Mouse (Mus musculus) small intestine, adult 2 months (tissue): ENCODE data around the gene Ccdc167. TPM values are rescaled to one million over a fixed set of nuclear protein-coding genes. Genes with fewer than 3 reads are reported as not detected.
"Not testable (repeated sequence)": the region's sequence is repeated elsewhere in the genome, so short reads cannot be mapped to it uniquely, and the experiment has no call there.

Experiments
- H3K27ac ChIP-seq: fragments of 200-500 bp; 2 replicates; pipeline ENCODE4 v1.5.1; 2012; ENCODE audit warnings: low read depth, low read length, control low read depth, inconsistent platforms; ENCODE audit not compliant: insufficient read depth
- H3K27me3 ChIP-seq: fragments of 200-500 bp; 2 replicates; pipeline ENCODE4 v1.6.1; 2012; ENCODE audit warnings: mild to moderate bottlenecking, moderate library complexity, low read length, inconsistent platforms; ENCODE audit not compliant: control insufficient read depth, insufficient read depth
- H3K36me3 ChIP-seq: fragments of 200-500 bp; 2 replicates; pipeline ENCODE4 v1.6.1; 2012; ENCODE audit warnings: mild to moderate bottlenecking, low read length, control low read depth, inconsistent platforms; ENCODE audit not compliant: control insufficient read depth, insufficient read depth
- H3K4me1 ChIP-seq: fragments of 200-500 bp; 2 replicates; pipeline ENCODE4 v1.6.1; 2012; ENCODE audit warnings: low read length, inconsistent platforms, mixed read lengths; ENCODE audit not compliant: control insufficient read depth, insufficient read depth, insufficient read length
- H3K4me3 ChIP-seq: fragments of 200-500 bp; 2 replicates; pipeline ENCODE4 v1.5.1; 2012; ENCODE audit warnings: low read depth, mild to moderate bottlenecking, control low read depth, inconsistent platforms, low read length, moderate library complexity
- CTCF ChIP-seq: fragments of 200-500 bp; IDR thresholded peaks from 2 replicates; pipeline ENCODE4 v1.5.1; 2012; ENCODE audit warnings: low read depth, mild to moderate bottlenecking, control low read depth, inconsistent platforms, low read length, moderate library complexity, mixed read lengths; ENCODE audit not compliant: insufficient replicate concordance, insufficient read length; ENCODE audit errors: extremely low read depth
- POLR2A ChIP-seq: fragments of 200-500 bp; IDR thresholded peaks from 2 replicates; pipeline ENCODE4 v1.6.1; 2012; ENCODE audit warnings: low read depth, mild to moderate bottlenecking, control low read depth, inconsistent platforms, low read length, moderate library complexity
- WGBS: fragments of 180-500 bp; shearing (Covaris S2); methylation state at CpG from one replicate; pipeline ENCODE4 v1.1.7; 2018; 5-methylcytosine and 5-hydroxymethylcytosine counted together
- polyA plus RNA-seq: library from polyadenylated mRNA; depleted of rRNA; stranded (reverse); fragments of >200 nt; gene quantifications from 2 replicates; pipeline ENCODE4 v1.2.3, GENCODE M21; 2012

The Ccdc167 gene
- polyA plus RNA-seq, 1 experiment = 2.7 TPM

GRCm38 (mm10) chr17:29730510-29731265, 13.8 kb upstream of the Ccdc167 start:
- H3K27me3 ChIP-seq = no peaks in the 10 kb centered on the region
- H3K4me1 ChIP-seq = no peaks in the 10 kb centered on the region
- no peak for TF ChIP-seq CTCF
- TF ChIP-seq POLR2A = no peak
- H3K4me3 ChIP-seq = no peak overlapping the region
- H3K27ac ChIP-seq = no peak overlapping the region
- WGBS = 70% methylated on average over 13 of the region's 13 CpGs
- H3K36me3 ChIP-seq = no peaks in the 10 kb centered on the region

GRCm38 (mm10) chr17:29728082-29728481, 11.2 kb upstream of the Ccdc167 start:
- TF ChIP-seq CTCF = no peak
- Histone ChIP-seq H3K27ac (no peak overlapping the region), H3K36me3 (no peaks in the 10 kb centered on the region), H3K27me3 (no peaks in the 10 kb centered on the region), H3K4me3 (no peak overlapping the region), H3K4me1 (no peaks in the 10 kb centered on the region)
- 42% methylated on average over 8 of the region's 8 CpGs for WGBS

- Histone ChIP-seq H3K27me3 (no peaks in the 10 kb centered on the region), H3K27ac (no peak overlapping the region), H3K4me1 (no peaks in the 10 kb centered on the region), H3K36me3 (no peaks in the 10 kb centered on the region), H3K4me3 (no peak overlapping the region)
- no peak for TF ChIP-seq CTCF
- no peak for TF ChIP-seq POLR2A
- WGBS = 57% methylated on average over 6 of the region's 6 CpGs
Measured at GRCm38 (mm10) chr17:29725027-29725620, 8.3 kb upstream of the Ccdc167 start.

- TF ChIP-seq POLR2A = no peak
- TF ChIP-seq CTCF = no peak
- H3K4me1 ChIP-seq = no peaks in the 10 kb centered on the region
- H3K27me3 ChIP-seq = no peaks in the 10 kb centered on the region
- H3K27ac ChIP-seq = no peak overlapping the region
- WGBS = 56% methylated on average over 6 of the region's 6 CpGs
- H3K4me3 ChIP-seq = no peak overlapping the region
- no peaks in the 10 kb centered on the region for H3K36me3 ChIP-seq
Measured at GRCm38 (mm10) chr17:29724610-29725009, 7.8 kb upstream of the Ccdc167 start.

GRCm38 (mm10) chr17:29720755-29721365, 4.0 kb upstream of the Ccdc167 start:
- H3K36me3 ChIP-seq = no peaks in the 10 kb centered on the region
- no peak overlapping the region for H3K27ac ChIP-seq
- H3K4me1 ChIP-seq = peaks cover 7% of the 10 kb centered on the region; the same call in 1 of the 2 replicates
- H3K4me3 ChIP-seq = no peak overlapping the region
- no peak for TF ChIP-seq CTCF
- no peak for TF ChIP-seq POLR2A
- no peaks in the 10 kb centered on the region for H3K27me3 ChIP-seq
- WGBS = 68% methylated on average over 11 of the region's 11 CpGs

- WGBS = 74% methylated on average over 13 of the region's 13 CpGs
- H3K4me3 ChIP-seq = no peak overlapping the region
Measured at GRCm38 (mm10) chr17:29719628-29720575, 3.1 kb upstream of the Ccdc167 start.

GRCm38 (mm10) chr17:29718660-29719059, 1.8 kb upstream of the Ccdc167 start:
- TF ChIP-seq POLR2A (no peak), CTCF (no peak)
- 86% methylated on average over 8 of the region's 8 CpGs for WGBS
- peaks cover 7% of the 10 kb centered on the region; the same call in 1 of the 2 replicates for H3K4me1 ChIP-seq
- no peaks in the 10 kb centered on the region for H3K27me3 ChIP-seq
- H3K27ac ChIP-seq = no peak overlapping the region
- no peaks in the 10 kb centered on the region for H3K36me3 ChIP-seq
- no peak overlapping the region for H3K4me3 ChIP-seq

More at GRCm38 (mm10) chr17:29719628-29720575, 3.1 kb upstream of the Ccdc167 start:
- TF ChIP-seq POLR2A (no peak), CTCF (no peak)
- no peaks in the 10 kb centered on the region for H3K36me3 ChIP-seq
- no peaks in the 10 kb centered on the region for H3K27me3 ChIP-seq
- H3K4me1 ChIP-seq = peaks cover 7% of the 10 kb centered on the region; the same call in 1 of the 2 replicates
- no peak overlapping the region for H3K27ac ChIP-seq

- not testable (repeated sequence) for H3K4me1 ChIP-seq, H3K4me3 ChIP-seq, H3K27me3 ChIP-seq, H3K27ac ChIP-seq, H3K36me3 ChIP-seq
- 95% methylated on average over 4 of the region's 4 CpGs for WGBS
Measured at GRCm38 (mm10) chr17:29713734-29714133, 3.1 kb downstream of the Ccdc167 start.
